Mouse (Mus musculus) regulatory T cell (primary cell): Measurements from ENCODE around the gene Cpa1.

Experiments
- in situ Hi-C: fragments of 300-600 bp; cut with MboI, MseI; formaldehyde crosslinking; loops from one replicate; pipeline ENCODE4 v1.15.1; 2025; ENCODE audit warnings: high pct_unique_total_duplicates

Cpa1 gene

GRCm38 (mm10) chr6:30671696-30672095 lies 32.7 kb downstream of the Cpa1 start:
- in situ Hi-C loops, result no loop called here

GRCm38 (mm10) chr6:30673764-30674561 lies 34.9 kb downstream of the Cpa1 start:
- in situ Hi-C loops, result no loop called here

DNA sequence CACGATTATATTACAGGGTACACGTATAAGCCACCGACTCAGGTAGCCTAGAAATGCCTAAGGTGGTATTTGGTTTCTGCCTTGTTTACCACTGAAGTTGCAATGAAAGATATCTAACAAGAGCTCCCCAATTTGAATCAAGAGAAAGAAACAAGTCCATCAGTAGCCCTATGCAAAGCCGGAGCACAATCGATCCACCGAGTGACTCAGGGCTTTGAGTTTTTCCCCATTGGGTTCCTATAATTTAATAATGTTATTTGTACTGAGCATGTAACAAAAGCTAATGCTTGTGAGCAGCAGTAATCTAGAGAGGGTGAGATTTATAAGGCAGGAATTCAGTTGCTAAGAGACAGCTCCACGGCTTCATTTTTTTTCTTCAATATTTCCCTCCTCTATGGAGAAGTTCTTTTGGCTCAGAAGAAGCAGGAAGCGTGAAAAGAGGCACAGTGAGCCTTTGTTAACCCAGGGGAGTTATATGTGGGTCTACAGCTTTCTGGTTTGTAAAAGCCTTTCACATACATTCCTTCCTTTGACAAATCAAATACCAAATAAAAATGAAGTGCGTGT lies 35.8 kb downstream of the Cpa1 start:
- in situ Hi-C loops, result no loop called here

GRCm38 (mm10) chr6:30675281-30675771 lies 36.3 kb downstream of the Cpa1 start:
- in situ Hi-C loops, result no loop called here

DNA sequence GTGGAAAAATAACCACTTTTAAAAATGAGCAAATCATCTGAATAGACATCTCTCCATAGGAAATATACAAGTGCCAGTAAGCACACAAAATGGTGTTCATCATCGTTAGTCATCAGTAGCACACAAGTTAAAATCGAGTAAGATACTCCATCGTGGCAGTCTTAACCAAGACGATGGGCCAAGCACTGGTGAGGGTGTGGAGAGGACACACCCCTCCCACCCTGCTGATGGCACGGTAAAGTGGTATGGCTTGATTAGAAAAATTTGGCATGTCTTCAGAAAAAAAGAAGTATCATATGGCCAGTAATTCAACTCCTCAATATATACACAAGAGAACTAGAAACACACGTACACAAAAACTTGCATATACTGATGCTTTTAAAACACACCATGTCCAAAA lies 37.5 kb downstream of the Cpa1 start:
- in situ Hi-C loops, result no loop called here

DNA sequence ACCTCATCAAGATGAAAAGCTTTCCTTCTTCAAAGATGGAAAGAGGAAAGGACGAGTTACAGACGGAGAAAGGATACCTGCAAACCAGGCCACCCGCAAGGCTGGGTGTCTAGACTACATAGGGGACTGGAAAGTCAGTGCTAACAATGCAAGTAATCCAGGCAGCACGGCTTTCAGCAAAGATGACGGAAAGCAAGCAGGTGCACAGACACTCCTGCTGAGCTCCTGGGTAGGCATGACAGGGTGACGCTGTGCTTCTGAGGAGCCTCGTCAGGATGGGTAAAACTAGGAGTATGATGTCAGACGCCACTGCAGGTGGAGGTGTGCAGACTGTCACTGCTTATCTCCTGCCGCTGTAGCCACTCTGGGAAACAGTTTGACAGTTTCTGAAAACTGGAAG lies 38.6 kb downstream of the Cpa1 start:
- in situ Hi-C loops, result no loop called here

- in situ Hi-C loops, result no loop called here
Observed at GRCm38 (mm10) chr6:30678482-30678881, 39.5 kb downstream of the Cpa1 start.

- in situ Hi-C loops, result no loop called here
Observed at GRCm38 (mm10) chr6:30679567-30679966, 40.5 kb downstream of the Cpa1 start.

DNA sequence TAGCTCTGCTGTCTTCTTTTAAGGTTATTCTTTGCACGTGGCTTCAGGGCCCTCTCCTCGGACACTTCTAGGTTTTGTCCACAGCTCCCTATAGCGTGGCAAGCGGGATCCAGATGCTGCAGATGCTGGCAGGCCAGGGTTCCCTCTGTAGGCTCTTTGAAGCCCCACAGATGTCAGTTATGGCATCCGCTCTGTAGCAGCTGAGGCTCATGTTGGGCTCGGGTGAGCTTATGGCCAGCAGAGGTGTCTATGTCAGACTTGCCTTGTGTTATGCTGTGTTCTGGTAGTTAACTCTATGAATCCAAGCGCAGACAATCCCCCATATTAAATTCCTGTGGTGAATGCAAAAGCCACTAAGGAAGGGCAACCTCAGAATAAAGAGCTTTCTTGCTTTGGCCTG lies 41.4 kb downstream of the Cpa1 start:
- in situ Hi-C loops, result no loop called here

DNA sequence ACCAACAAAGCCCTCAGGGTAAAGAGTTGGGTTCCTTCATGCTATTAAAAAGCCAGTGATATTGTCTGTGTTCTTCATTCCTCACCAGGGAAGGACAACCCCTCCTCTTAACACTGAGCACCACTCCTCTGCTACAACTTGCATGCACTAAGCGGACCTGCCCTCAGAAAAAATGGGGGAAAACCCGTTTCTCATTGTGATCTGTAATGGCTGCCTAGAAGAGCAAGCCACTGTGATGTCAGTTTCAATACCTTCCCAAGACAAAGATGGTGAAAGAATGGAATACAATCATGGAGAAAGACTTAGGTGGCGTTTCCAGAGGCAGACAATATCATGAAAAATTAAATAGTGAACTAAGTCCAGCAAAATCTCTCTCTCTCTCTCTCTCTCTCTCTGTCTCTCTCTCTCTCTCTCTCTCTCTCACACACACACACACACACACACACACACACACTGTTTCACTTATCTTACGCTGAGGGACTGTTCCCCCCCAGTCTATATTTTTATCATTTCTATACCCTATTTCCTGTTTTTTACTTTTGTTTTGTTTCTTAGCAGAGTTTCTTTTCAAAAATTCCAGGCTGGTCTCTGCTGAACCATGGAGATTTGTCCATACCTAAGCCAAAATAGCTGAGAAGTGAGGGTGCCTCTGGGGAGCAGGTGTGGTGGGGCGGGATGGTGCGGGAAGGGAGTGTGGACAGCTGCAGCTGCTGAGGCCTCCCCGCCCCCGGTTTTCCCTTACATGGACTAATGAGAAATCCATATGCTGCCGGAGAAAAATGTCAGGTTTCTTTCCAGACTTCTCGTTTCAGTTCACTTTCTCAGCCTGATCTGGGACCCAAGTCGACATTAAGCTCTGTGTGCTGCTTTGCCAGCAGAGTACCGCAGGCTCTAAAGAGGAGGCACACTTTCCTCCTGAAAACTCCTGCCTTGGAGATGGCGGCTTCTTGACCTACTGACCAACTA lies 43.2 kb downstream of the Cpa1 start:
- in situ Hi-C loops, result no loop called here

GRCm38 (mm10) chr6:30684570-30684969 lies 45.6 kb downstream of the Cpa1 start:
- in situ Hi-C loops, result no loop called here

DNA sequence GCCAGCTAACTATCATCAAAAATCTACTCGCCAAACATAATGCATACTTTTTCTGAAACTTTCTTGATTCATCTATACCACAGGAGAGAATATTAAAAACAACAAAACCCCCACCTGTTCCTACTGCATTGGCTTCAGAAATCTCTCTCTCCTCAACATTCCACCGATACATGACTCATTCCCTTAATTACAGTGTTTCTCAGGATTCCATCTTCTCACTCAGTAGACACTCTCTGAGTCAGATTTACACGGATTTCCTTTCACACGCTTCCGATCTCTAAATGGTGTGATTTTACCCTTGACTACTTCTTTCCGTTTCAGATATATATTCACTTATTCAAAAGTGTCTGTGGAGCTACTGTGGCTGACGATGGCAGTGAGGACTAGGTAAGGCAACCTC lies 48.2 kb downstream of the Cpa1 start:
- in situ Hi-C loops, result no loop called here

GRCm38 (mm10) chr6:30692826-30693225 lies 53.8 kb downstream of the Cpa1 start:
- in situ Hi-C loops, result loop anchor here (10.0 kb wide), 1 partner anchor 768 kb away; no protein-coding TSS in a partner anchor

GRCm38 (mm10) chr6:30693350-30693991 lies 54.5 kb downstream of the Cpa1 start, which contains the start of gene Cep41:
Gene Cep41, minus strand, starts transcription at chr6:30693749.
- in situ Hi-C loops, result loop anchor here (10.0 kb wide), 1 partner anchor 769 kb away; no protein-coding TSS in a partner anchor

DNA sequence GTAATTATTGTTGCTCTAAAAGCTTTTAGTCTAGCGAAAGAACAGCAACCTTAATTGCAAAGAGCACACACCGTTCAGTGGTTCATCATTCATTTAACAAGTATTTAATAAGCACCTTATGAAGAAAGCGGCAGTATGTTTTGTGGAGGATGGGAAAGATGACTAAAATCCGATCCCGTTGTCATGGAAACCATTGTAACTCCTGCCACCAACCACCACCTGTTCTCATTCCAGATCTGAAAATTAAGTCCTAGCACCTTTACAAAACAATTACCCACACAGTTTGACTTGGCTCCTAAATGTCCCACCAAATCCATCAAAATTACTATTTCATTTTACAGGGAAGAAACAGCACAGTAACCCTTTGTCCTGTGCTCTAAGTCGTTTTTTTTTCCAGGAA lies 55.2 kb downstream of the Cpa1 start:
- in situ Hi-C loops, result loop anchor here (10.0 kb wide), 1 partner anchor 769 kb away; no protein-coding TSS in a partner anchor
